Mouse (Mus musculus) thymus, postnatal 10 days (tissue): ENCODE data around the gene Rnf17.

Experiments
- DNase-seq, 2 experiments: peaks; one replicate each; pipeline ENCODE4 v3.0.0; 2021; ENCODE audit warnings: low spot score in 2 of 2

Rnf17 gene

GRCm38 (mm10) chr14:56506743-56507142 lies 104.4 kb downstream of the Rnf17 start:
- no peak for DNase-seq

GRCm38 (mm10) chr14:56512084-56512483 lies 109.7 kb downstream of the Rnf17 start:
- DNase-seq = no peak

GRCm38 (mm10) chr14:56514775-56515174 lies 112.4 kb downstream of the Rnf17 start:
- no peak for DNase-seq

GRCm38 (mm10) chr14:56530788-56531187 lies 128.4 kb downstream of the Rnf17 start:
- DNase-seq = no peak

- no peak for DNase-seq
Measured at GRCm38 (mm10) chr14:56544946-56545345, 142.6 kb downstream of the Rnf17 start.

- no peak for DNase-seq
Measured at GRCm38 (mm10) chr14:56545491-56545890, 143.1 kb downstream of the Rnf17 start.

- DNase-seq = no peak
Measured at GRCm38 (mm10) chr14:56550960-56551359, 148.6 kb downstream of the Rnf17 start.

- no peak for DNase-seq
Measured at GRCm38 (mm10) chr14:56552924-56553323, 150.5 kb downstream of the Rnf17 start.

- no peak for DNase-seq
Measured at GRCm38 (mm10) chr14:56553331-56553730, 150.9 kb downstream of the Rnf17 start.

- no peak for DNase-seq
Measured at GRCm38 (mm10) chr14:56554716-56555115, 152.3 kb downstream of the Rnf17 start.

GRCm38 (mm10) chr14:56559134-56559533 lies 156.8 kb downstream of the Rnf17 start:
- DNase-seq = no peak

GRCm38 (mm10) chr14:56567476-56567875 lies 165.1 kb downstream of the Rnf17 start:
- no peak for DNase-seq

GRCm38 (mm10) chr14:56569041-56569440 lies 166.7 kb downstream of the Rnf17 start:
- no peak for DNase-seq

- peak; percentile 90 to 92 for DNase-seq
Measured at GRCm38 (mm10) chr14:56571310-56572093, 169.1 kb downstream of the Rnf17 start.

GRCm38 (mm10) chr14:56572546-56572945 lies 170.2 kb downstream of the Rnf17 start:
- DNase-seq = no peak
